Mouse (Mus musculus): ENCODE results near the gene Fgfrl1.

Fgfrl1 gene

DNA sequence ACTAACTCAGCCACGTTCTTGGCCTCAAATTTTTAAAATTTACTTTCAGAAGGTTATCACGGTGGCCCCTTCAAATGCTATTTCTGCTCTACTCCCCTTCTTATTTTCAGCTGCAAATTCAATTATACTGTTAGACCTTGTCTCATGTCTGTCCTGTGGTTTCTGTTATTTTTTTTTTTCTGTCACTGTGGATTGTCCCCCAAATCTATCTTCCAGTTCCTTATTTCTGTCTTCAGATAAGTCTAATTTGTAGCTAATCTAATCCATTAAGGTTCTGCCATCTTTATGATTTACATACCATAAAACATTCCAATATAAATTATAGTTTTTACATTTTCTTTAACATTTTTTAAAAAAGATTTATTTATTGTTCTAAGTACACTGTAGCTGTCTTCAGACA lies 24.8 kb upstream of the Fgfrl1 start:
- DNase-seq (ENCODE audit: extremely low spot score, low spot score) = no peak

- DNase-seq (ENCODE audit: extremely low spot score, low spot score) = no peak
These were observed 23.7 kb upstream of the Fgfrl1 start for GRCm38 (mm10) chr5:108668387-108668932.

GRCm38 (mm10) chr5:108668977-108669936 lies 22.9 kb upstream of the Fgfrl1 start, which contains the start of gene Dgkq:
Dgkq (minus strand) TSS chr5:108669672.
- DNase-seq (ENCODE audit: extremely low spot score, low spot score) = peak; percentile 87

GRCm38 (mm10) chr5:108669986-108670385 lies 22.2 kb upstream of the Fgfrl1 start:
- no peak for DNase-seq (ENCODE audit: extremely low spot score, low spot score)

GRCm38 (mm10) chr5:108670785-108671184 lies 21.4 kb upstream of the Fgfrl1 start:
- no peak for DNase-seq (ENCODE audit: extremely low spot score, low spot score)

DNA sequence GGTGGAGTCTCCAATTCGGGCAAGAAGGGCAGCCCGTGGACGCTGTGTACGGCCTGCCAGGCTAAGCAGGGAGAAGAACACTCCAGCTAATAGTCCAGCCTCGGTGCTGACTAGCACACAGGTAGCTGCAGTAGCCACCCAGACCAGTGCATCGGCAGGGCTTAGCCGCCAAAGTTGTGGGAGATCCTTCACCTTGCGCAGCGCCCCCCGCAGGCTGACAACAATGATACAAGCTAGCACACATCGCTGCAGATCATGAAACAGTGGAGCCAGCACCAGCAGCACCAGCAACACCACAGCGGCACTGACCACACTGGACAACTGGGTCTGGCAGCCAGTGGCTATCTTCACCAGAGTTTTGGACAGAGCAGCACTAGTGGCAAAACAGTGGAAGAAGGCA lies 20.4 kb upstream of the Fgfrl1 start:
- no peak for DNase-seq (ENCODE audit: extremely low spot score, low spot score)

DNA sequence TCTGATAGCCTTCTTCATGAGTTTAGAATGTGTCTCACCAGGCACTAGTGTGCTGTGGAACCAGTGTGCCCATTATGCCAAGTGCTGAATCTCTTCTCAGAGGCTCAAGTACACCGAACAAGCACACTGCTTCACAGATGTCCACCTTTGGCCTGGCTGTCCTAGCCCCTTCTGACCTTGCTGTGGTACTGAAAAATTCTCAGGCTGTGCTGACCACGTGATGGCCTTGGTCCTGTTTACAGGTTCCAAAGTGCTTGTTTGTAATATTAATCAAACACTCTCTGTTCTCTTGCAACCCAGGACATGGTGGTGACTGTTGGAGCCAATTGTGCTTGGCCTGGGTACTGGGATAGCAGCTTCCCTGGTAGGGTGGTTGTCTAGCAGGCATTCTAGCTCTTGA lies 17.6 kb upstream of the Fgfrl1 start:
- no peak for DNase-seq (ENCODE audit: extremely low spot score, low spot score)

DNA sequence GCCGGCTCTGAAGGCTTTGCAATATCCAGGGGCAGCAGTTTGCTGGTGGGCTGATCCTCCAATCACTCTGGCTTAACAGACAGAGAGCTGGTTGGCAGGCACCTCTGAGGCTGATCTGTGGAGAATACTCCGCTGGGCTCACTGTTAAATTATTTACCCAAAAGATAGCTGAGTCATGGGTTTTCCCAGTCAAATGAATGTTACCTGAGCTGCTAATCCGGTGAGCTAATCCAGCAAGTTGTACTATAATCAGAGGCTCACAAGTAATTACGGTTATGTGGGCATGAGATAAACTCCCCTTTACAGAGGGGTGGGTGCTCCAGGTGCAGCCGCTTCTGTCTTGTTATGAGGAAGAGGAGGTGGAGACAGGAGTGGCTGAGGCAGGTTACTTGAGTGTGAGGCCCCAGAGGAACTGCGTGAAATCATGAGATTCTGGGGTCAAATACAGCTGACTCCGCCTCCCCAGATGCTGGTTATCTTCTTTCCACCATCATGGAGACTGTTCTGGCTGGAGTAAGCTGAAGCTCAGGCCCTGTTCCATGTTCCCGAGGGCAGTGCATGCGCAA lies 16.8 kb upstream of the Fgfrl1 start, which contains the start of gene Slc26a1:
Gene Slc26a1, minus strand, starts transcription at position 319 of the 566 bp plus-strand sequence.
- no peak for DNase-seq (ENCODE audit: extremely low spot score, low spot score)

DNA sequence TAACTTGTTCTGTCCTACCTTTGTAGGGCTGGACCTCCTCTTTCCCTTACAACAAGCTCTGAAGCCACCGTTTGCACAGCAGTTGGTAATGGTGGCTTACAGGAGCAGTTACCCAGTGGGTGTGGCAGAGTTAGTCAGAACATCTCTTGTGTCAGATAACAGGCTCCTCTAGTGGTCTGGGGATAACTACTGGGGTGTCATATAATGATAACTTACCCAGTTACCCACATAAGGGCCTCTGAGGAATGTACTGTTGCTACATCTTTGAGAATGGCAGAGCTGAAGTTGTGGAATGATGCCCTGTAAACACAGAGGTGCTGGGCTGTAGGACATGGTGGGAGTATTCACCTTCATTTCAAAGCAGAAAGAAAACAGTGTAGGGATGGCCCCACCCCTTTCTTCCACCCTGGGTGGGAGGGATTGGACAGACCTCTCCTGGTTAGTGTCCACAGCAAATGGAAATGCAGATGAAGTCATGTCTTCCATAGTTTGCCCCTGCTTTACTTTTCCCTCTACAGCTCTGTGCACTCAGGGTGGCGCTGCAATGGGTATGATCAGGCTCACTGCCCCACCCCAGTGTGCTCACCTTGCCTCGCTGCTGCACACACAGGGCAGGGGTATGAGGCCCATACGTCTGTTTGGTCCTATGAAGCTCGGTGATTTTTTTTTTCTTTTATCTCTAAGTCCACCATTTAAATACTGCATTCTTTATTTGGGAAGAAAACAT lies 15.2 kb upstream of the Fgfrl1 start:
- no peak for DNase-seq (ENCODE audit: extremely low spot score, low spot score)

- peak; percentile 73 for DNase-seq (ENCODE audit: extremely low spot score, low spot score)
These were observed 14.4 kb upstream of the Fgfrl1 start for GRCm38 (mm10) chr5:108677605-108678295.

DNA sequence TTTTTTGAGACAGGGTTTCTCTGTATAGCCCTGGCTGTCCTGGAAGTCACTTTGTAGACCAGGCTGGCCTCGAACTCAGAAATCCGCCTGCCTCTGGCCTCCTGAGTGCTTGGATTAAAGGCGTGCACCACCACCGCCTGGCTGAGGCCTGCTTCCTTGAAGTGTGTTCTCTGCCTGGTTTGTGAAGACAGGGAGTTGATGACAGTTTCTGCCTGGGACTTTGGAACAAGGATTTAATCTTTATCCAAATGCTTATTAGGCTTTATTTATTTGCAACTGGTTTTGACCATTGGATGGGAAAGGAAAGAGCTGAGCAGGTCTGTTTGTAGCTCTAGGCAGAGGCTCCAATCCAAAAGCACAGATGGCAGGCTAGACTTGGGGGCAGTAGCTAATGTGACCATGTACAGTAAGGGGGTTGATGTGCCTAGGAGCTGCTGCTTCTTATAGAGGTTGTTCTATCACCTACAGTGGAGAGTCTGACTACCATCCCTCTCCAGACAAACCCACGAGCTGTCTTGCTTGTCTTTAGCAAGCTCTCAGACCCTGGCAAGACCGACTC lies 13.8 kb upstream of the Fgfrl1 start:
- no peak for DNase-seq (ENCODE audit: extremely low spot score, low spot score)

DNA sequence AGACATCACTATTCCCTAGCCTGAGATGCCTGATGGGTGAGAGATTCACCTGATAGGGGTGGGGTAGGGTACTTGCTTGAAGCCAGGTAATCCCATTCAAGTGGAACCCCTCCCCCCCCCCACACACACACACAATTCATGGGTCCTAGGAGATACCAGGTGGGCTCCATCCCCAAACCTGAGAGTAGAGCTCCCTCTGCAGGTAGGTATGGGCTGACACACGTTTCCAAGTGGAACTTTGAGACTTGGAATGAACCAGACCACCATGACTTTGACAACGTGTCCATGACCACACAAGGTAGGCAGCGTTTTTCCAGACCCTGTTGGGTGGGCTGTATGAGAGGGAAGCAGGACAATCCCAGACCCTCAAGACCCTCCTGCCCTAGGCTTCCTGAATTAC lies 12.3 kb upstream of the Fgfrl1 start:
- no peak for DNase-seq (ENCODE audit: extremely low spot score, low spot score)

DNA sequence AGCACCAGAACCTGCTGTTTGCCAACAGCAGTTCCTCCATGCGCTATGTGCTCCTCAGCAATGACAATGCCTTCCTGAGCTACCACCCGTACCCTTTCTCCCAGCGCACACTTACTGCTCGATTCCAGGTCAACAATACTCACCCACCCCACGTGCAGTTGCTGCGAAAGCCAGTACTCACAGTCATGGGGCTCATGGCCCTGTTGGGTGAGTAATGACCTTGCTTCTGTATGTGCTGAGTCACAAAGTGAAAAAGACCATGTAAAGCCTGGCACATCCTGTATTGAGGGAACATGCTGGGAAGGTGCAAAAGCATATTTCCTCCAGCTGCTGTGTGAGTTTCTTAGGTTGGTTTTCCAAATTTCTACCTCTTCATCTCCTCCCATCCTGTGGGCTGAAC lies 11.3 kb upstream of the Fgfrl1 start:
- no peak for DNase-seq (ENCODE audit: extremely low spot score, low spot score)

DNA sequence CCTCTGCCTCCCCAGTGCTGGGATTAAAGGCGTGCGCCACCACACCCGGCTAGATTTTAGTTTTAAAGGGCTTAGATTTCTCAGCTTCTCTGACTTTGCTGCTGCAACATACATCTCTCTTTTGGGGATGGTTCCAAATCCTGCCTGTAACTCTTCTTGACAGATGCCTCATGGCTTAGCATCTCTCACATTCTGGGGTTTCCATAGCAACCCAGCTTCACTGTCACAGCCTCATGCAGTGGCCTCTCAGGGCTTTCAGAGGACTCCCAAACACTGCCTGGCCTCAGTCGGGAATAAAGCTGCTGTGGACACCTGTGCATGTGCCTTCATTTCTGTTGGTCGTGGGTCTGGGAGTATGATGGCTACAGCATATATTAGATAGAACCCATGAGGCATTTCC lies 3.1 kb upstream of the Fgfrl1 start:
- DNase-seq (ENCODE audit: extremely low spot score, low spot score) = no peak

DNA sequence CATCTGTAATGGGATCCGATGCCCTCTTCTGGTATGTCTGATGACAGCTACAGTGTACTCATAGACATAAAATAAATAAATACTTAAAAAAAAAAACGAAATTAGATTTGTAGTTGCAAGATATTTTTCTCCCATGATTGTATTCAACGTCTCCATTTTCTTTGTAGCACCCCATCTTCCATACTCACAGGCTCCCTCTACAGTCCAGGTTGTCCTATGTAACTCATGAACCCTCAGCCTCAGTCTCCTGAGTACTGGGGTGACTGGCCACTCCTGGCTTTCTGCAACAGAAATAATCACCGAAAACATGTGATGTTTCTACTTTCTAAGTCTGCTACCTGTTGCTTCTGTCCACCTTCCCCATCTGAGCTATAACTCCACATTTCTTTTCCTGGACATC lies 1.0 kb upstream of the Fgfrl1 start:
- no peak for DNase-seq (ENCODE audit: extremely low spot score, low spot score)

DNA sequence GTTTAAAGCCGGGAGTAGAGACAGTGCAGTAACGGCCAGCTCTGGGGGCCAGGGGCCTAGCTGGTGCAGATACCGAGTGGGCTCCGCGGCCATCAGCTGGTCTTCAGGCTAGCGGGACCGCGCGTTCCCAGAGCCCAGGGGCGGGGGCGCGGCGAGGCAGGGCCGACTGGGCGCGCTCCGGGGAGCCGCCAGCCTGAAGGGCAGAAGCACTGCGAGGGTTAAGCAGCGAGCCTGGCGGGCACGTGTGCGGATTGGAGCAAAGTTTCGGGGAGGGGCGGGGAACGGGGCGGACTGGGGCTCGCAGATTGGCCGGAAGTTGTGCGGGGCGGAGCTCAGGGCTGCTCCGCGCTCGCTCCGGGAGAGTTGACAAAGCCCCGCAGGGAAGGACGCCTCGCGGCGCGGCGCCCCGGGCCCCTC lies 1.7 kb downstream of the Fgfrl1 start:
- peak; percentile 90 for DNase-seq (ENCODE audit: extremely low spot score, low spot score)

DNA sequence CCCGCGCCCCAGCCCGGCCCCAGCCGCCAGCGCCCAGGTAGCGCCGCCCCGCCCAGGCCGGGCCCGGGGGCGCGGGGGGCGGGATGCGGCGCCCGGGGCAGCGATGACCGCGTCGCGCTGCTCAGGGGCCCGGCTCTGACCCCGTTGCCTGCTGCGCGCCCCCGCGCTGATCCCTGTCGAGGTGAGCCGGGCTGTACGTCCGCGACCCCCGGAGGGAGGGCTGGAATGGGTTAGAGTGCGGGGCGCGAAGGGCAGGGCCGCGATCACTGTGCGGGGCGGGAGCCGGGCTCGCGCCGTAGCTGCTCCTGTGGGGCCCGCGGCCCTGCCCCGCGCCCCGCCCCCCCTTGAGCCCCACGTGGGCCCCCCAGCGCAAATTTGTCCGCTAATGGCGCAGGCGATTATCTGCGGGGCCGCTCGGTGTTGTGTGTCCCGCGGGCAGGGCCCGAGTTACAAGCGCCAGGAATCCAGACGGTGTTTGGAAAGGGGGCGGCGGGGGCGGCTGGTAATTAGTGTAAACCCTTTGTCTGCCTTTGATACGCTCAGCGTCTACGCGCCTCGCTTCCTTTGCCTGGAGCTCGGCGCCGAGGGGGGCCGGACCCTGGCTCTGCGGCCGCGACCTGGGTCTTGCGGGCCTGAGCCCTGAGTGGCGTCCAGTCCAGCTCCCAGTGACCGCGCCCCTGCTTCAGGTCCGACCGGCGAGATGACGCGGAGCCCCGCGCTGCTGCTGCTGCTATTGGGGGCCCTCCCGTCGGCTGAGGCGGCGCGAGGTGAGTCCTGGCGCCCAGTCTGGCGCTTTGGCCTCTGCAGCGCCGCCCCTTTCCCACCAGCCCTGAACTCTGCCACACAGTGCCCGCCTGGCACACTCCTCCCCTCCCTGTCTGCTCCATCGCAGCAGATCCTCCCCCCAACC lies 2.4 kb downstream of the Fgfrl1 start:
- DNase-seq (ENCODE audit: extremely low spot score, low spot score) = peak; percentile 61

GRCm38 (mm10) chr5:108695861-108696260 lies 3.7 kb downstream of the Fgfrl1 start:
- DNase-seq (ENCODE audit: extremely low spot score, low spot score) = no peak

GRCm38 (mm10) chr5:108696542-108696941 lies 4.4 kb downstream of the Fgfrl1 start:
- no peak for DNase-seq (ENCODE audit: extremely low spot score, low spot score)

DNA sequence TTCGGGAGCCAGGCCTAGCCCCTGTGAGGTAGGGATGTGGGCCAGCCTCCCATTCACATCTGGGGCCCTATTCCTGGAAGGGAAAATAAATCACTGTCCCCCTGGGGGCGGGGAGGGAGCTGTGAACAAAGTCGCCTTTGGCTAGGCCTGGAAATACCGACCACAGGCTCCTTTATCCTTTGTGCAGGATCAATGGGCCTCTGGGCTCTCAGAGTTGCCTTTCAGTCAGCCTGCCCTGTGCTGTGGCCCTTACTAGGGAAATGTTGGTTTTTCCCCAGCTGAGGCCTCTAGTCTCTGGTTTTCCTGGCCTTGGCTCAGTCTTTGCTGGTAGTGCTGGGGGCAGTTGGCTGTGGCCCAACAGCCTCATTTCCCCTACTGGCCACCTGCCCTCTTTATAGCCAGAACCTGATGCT lies 5.2 kb downstream of the Fgfrl1 start:
- peak; percentile 70 for DNase-seq (ENCODE audit: extremely low spot score, low spot score)

Data from neural tube, embryonic 10.5 days (tissue).